Mouse (Mus musculus) adrenal gland, adult 10 weeks (tissue): ENCODE data around the gene Hoxb8. TPM values are rescaled to one million over a fixed set of nuclear protein-coding genes. Genes with fewer than 3 reads are reported as not detected.

Experiments used
- polyA plus RNA-seq: library from polyadenylated mRNA; stranded (reverse); fragments of 350-450 nt; fragmentation: Illumina TruSeq; extraction: RNeasy Lipid Tissue Mini Kit (QIAGEN cat#74804); gene quantifications from one replicate; pipeline ENCODE4 v1.2.3, GENCODE M21; 2014; ENCODE audit warnings: low read depth, low replicate concordance

Hoxb8 gene
- polyA plus RNA-seq, result 34.4 TPM

DNA sequence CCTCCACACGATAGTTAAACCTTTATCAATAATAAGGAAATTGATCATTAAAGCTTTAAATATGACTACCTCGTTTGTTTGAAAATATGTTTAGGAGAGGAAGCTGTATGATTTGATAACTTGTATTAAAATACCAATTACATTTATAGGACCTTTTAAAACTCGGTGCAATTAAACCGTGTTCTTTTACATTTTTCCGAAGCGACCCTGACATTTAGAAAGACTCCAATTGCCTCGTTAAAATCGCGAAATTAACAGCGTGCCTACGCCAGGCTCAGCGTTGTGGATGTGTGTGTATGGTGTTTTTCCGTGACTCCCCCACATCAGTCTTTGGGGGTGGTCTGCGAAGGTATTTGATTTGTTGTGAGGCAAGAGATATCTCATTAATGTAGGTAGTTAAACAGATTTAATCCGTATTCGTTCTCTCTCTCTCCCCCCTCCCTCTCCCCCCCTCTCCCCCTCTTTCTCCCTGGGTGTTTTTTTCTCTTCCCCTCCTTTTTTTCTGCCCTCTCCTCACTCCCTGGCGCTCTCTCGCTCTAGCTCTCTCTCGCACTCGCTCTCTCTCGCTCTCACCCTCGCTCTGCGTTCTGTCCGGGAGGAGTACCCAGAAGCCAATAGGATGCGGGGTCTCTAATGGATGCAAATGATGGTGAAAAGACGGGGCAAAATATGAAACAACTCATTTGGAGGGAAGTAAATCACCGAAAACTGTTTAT is at the start of gene Hoxb8:
Gene Hoxb8 (plus strand): TSS at position 51 of the 716 bp plus-strand sequence.

DNA sequence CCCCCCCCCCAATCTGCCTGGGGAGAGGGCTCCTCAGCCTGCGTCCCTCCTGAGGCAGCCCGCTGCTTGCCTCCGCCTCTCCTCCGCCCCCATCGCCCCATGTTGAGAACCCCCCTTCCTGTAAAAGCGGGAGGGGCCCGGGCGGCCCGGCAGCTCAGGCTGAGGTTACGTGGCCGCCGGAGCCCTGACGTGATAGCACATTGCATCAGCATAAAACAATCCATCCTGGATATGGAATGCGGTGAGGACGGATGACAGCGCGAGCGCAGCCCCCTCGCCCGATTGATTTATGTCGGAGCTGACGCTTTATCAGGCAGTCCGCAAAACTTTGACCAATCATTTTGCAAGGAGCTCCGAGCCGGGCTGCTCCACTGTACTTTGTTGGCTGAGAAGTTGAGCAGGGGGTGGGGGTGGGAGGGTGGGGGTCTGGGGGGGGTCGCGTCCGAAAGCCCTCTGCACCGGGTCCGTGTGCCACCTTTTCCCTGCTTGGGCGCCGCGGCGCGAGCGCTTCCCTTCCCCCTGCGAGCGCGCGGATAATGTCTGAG is 10.6 kb upstream of the Hoxb8 start, which contains the start of gene Hoxb9:
Gene Hoxb9 (plus strand): TSS at position 462 of the 545 bp plus-strand sequence.

DNA sequence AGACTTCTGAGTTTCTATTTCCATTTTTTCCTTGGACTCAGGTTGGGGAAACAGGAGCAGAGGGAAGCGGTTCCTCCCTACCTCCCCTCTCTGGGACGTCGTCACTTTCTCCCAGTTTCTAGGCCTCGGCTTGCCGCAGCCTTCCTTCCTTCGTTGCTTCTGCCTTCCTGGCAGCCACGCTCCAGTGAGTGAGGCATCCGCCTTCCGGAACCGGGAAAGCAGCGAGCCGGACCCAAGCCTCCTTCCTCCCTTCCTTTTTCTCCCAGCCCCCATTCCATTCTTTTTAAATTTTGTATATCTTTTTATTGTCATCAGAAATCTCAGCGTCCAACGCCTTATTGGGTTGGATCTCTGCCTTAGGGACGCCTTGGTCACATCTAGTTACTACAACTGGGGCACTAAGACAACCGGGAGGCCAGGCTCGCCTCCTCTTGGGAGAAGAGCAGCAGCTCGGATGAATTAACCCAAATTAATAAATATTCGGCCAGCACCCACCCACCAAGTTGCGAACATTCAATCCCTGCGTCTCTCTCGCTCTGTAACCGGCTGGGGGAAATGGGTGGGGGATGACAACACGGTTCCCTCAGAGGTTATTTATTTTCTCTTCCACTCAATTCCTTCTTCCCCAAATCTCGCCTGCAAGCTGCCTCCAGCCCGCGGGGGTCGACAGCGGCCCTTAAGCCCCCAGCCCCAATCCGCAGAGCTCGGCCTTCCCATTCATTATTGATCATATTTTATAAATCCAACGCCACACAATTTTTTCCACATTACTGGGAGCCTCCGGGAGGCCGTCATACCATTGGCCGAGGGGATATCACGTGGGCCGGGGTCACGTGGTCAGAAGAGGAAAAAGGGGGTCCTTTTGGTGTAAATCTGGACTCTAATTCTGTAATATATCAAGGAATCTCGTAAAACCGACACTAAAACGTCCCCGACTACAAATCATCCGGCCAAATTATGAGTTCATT is 4.3 kb downstream of the Hoxb8 start, which contains the start of gene Hoxb7:
Gene Hoxb7 (plus strand): TSS at position 853 of the 968 bp plus-strand sequence.

GRCm38 (mm10) chr11:96291681-96292564 is 10.2 kb downstream of the Hoxb8 start, which contains the start of gene Hoxb6:
Hoxb6 (plus strand) TSS chr11:96292476.

DNA sequence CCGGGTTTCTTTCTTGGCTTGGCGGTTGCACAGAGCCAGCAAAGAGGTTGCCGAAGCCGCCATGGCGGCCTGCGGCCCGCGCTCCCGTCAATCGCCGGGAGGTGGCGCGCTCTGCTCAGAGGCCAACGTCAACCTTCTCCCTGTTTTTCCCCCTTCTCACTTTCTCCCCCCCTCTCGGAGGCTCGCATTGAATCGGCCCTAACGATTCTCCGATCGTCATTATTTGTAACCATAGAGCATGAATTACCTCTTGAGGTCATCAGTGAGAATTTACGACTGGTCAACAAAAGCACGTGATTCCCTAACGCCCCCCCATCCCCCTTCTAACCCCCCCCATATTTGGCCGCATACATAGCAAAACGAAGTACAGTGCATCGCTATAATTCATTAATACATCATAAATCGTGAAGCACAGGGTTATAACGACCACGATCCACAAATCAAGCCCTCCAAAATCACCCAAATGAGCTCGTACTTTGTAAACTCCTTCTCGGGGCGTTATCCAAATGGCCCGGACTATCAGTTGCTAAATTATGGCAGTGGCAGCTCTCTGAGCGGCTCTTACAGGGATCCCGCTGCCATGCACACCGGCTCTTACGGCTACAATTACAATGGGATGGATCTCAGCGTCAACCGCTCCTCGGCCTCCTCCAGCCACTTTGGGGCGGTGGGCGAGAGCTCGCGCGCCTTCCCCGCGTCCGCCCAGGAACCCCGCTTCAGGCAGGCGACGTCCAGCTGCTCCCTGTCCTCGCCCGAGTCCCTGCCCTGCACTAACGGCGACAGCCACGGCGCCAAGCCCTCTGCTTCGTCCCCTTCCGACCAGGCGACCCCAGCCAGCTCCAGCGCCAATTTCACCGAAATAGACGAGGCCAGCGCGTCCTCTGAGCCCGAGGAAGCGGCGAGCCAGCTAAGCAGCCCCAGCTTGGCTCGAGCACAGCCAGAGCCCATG is 21.7 kb downstream of the Hoxb8 start, which contains the start of gene Hoxb5:
Gene Hoxb5 (plus strand): TSS at position 186 of the 949 bp plus-strand sequence.

DNA sequence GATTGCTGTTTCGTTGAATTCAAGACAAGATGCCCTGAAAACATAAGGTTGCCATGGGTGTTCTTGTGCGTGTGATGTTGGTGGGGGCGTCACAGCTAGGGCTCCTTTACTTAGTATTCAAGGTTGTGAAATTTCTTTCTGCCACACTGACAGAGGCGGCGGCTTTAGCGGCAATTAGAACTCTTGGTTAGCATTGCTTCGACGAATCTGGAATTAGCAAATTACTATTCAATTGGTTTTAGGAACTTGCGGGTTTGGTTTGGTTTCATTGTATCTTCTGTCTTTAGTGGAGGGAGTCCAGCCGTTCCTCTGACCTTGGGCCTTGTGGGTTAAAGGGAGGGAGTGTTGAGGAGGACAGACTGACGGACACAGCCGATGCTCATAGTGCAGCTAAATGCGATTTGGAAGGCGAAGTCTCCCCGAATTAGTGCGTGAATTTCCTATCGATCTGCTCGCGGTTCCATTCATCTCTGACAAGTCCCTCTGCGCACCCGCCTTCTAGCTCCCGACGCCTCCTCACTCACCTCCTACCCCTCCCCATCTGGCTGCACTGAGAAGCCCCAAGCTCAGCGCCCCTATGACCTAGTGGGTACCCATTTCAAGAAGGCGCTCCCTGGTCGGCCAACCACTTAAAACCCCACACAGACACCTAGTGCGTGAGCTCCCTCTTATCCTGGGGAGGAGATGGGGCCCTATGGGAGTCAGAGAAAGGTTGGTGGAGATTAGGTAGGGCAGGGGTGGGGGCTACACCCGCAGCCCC is 36.1 kb downstream of the Hoxb8 start, which contains the start of gene Hoxb4:
Gene Hoxb4 (plus strand): TSS at position 660 of the 760 bp plus-strand sequence.

DNA sequence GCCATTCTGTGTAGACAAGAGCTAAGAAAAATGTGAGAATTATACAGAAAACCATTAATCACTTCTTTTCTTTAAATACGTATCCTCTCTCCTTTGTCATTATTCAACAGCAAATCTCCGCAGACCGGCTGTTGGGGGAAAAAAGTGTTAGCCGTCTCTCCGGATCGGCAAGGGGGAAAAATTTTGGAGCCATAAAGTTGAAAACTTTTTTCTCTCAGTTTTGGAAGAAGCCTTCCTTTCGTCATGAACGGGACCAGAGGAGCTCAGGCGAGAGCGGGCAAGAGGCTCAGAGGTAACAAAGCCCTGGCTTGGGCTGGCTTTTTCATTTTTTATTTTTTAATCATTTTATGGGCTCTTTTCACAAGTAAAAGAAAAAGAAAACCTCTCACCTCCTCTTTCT is 41.4 kb downstream of the Hoxb8 start, which contains the start of gene Hoxb3:
Gene Hoxb3 (plus strand): TSS at position 173 of the 400 bp plus-strand sequence.

Other genes with a start within 250 kb of the Hoxb8 start
- 15.6 TPM for gene Snf8, start 247.0 kb upstream of the Hoxb8 start, polyA plus RNA-seq
- gene Ube2z, start 216.5 kb upstream of the Hoxb8 start, polyA plus RNA-seq, result 27.2 TPM
- gene Atp5g1, start 206.2 kb upstream of the Hoxb8 start, polyA plus RNA-seq, result 5.2 TPM
- not detected for gene Calcoco2, start 169.9 kb upstream of the Hoxb8 start, polyA plus RNA-seq
- not detected for gene Ttll6, start 148.1 kb upstream of the Hoxb8 start, polyA plus RNA-seq
- not detected for gene Hoxb13, start 87.6 kb upstream of the Hoxb8 start, polyA plus RNA-seq
- gene Hoxb9, start 10.4 kb upstream of the Hoxb8 start, polyA plus RNA-seq, result 350 TPM
- gene Hoxb7, start 4.7 kb downstream of the Hoxb8 start, polyA plus RNA-seq, result 102 TPM
- gene Hoxb6, start 10.6 kb downstream of the Hoxb8 start, polyA plus RNA-seq, result 21.2 TPM
- 7.4 TPM for gene Hoxb5, start 21.4 kb downstream of the Hoxb8 start, polyA plus RNA-seq
- 11.9 TPM for gene Hoxb4, start 36.4 kb downstream of the Hoxb8 start, polyA plus RNA-seq
- 30.6 TPM for gene Hoxb3, start 41.4 kb downstream of the Hoxb8 start, polyA plus RNA-seq
- gene Hoxb2, start 68.6 kb downstream of the Hoxb8 start, polyA plus RNA-seq, result 16.9 TPM
- not detected for gene Hoxb1, start 83.8 kb downstream of the Hoxb8 start, polyA plus RNA-seq
- gene Skap1, start 182.7 kb downstream of the Hoxb8 start, polyA plus RNA-seq, result 2.6 TPM